Mouse (Mus musculus) layer of hippocampus, postnatal 10 days (tissue): ENCODE results near the gene Dnah3. TPM values are rescaled to one million over a fixed set of nuclear protein-coding genes. Genes with fewer than 3 reads are reported as not detected.

Source experiments
- DNase-seq, 2 experiments: peaks; one replicate each; pipeline ENCODE4 v3.0.0; 2021; ENCODE audit warnings: low spot score in 2 of 2
- long read RNA-seq: library from polyadenylated mRNA; stranded (forward); transcript quantifications from one replicate; pipeline ENCODE4 v2.0.0, GENCODE M21; 2023
- total RNA-seq, 2 experiments: library from RNA; stranded (reverse); gene quantifications; 2 replicates each; pipeline ENCODE4 v1.2.3; 2021

Dnah3 gene
- total RNA-seq: under 1 TPM; 0.37 to 0.42 TPM
- long read RNA-seq: 0 reads

- no peak for DNase-seq
These were observed at the start of gene Dnah3 for GRCm38 (mm10) chr7:120095180-120095579. TSS of gene Dnah3 (minus strand) at chr7:120095280.

- DNase-seq: no peak
These were observed 47.7 kb upstream of the Dnah3 start for GRCm38 (mm10) chr7:120142743-120143142.

GRCm38 (mm10) chr7:120128951-120129350, 33.9 kb upstream of the Dnah3 start:
- DNase-seq: no peak

- DNase-seq: no peak
These were observed 32.6 kb upstream of the Dnah3 start for GRCm38 (mm10) chr7:120127686-120128059.

- DNase-seq: no peak
These were observed 32.1 kb upstream of the Dnah3 start for GRCm38 (mm10) chr7:120126976-120127685.

GRCm38 (mm10) chr7:120124844-120125243, 29.8 kb upstream of the Dnah3 start:
- DNase-seq: peak; percentile 87 to 88

GRCm38 (mm10) chr7:120123776-120124175, 28.7 kb upstream of the Dnah3 start:
- DNase-seq: no peak

- no peak for DNase-seq
These were observed 22.4 kb upstream of the Dnah3 start for GRCm38 (mm10) chr7:120117529-120117928.

- no peak for DNase-seq
These were observed 21.9 kb upstream of the Dnah3 start for GRCm38 (mm10) chr7:120116976-120117375.

- DNase-seq: no peak
These were observed 14.6 kb upstream of the Dnah3 start for GRCm38 (mm10) chr7:120109676-120110075.

GRCm38 (mm10) chr7:120106356-120106755, 11.3 kb upstream of the Dnah3 start:
- DNase-seq: no peak

- DNase-seq: no peak
These were observed 9.9 kb upstream of the Dnah3 start for GRCm38 (mm10) chr7:120104975-120105374.

- no peak for DNase-seq
These were observed 8.0 kb upstream of the Dnah3 start for GRCm38 (mm10) chr7:120103019-120103567.

- peak; percentile 54 to 63 for DNase-seq
These were observed 7.3 kb upstream of the Dnah3 start, which contains the start of gene Tmem159 for GRCm38 (mm10) chr7:120102164-120102972. TSS of gene Tmem159 (plus strand) at chr7:120102353.

- peak; percentile 75 to 82 for DNase-seq
These were observed 3.3 kb upstream of the Dnah3 start for GRCm38 (mm10) chr7:120098403-120098802.

- peak; percentile 68 to 78 for DNase-seq
These were observed 2.8 kb upstream of the Dnah3 start for GRCm38 (mm10) chr7:120097845-120098244.

- no peak for DNase-seq
These were observed 864 bp downstream of the Dnah3 start for GRCm38 (mm10) chr7:120094216-120094615.

GRCm38 (mm10) chr7:120093033-120093432, 2.0 kb downstream of the Dnah3 start:
- DNase-seq: no peak

- no peak for DNase-seq
These were observed 14.9 kb downstream of the Dnah3 start for GRCm38 (mm10) chr7:120080177-120080576.

GRCm38 (mm10) chr7:120069164-120069563, 25.9 kb downstream of the Dnah3 start:
- no peak for DNase-seq

GRCm38 (mm10) chr7:120068114-120068513, 27.0 kb downstream of the Dnah3 start:
- DNase-seq: no peak

- DNase-seq: no peak
These were observed 31.0 kb downstream of the Dnah3 start for GRCm38 (mm10) chr7:120064045-120064444.
